Mouse (Mus musculus) heart, adult 2 months (tissue): ENCODE measurements around the gene Paqr8.

ENCODE experiments used
- CTCF ChIP-seq: fragments of 200-600 bp; IDR thresholded peaks from 2 replicates; pipeline ENCODE4 v1.8.1; 2022; ENCODE audit warnings: antibody characterized with exemption, mild to moderate bottlenecking, moderate library complexity
- EP300 ChIP-seq: fragments of 200-500 bp; IDR thresholded peaks from 2 replicates; pipeline ENCODE4 v1.6.1; 2011; ENCODE audit warnings: low read depth, low read length, control low read depth; ENCODE audit not compliant: insufficient read depth
- POLR2A ChIP-seq: fragments of 200-500 bp; IDR thresholded peaks from 2 replicates; pipeline ENCODE4 v1.6.1; 2011; ENCODE audit warnings: mild to moderate bottlenecking, low read depth, low read length, control low read depth; ENCODE audit not compliant: insufficient read depth

- TF ChIP-seq CTCF: no peak
- TF ChIP-seq POLR2A: no peak
- no peak for TF ChIP-seq EP300
Measured at GRCm38 (mm10) chr1:20872496-20872895, 17.9 kb upstream of the Paqr8 start.
